Mouse (Mus musculus) c-Kit-positive CD71-positive TER-119-negative erythroid progenitor cells, embryonic 14.5 days (primary cell): Measurements from ENCODE around the gene Arntl.

Experiments
- DNase-seq: peaks from one replicate; pipeline ENCODE4 v3.0.0-alpha.2; 2013; ENCODE audit warnings: low read depth

The Arntl gene

DNA sequence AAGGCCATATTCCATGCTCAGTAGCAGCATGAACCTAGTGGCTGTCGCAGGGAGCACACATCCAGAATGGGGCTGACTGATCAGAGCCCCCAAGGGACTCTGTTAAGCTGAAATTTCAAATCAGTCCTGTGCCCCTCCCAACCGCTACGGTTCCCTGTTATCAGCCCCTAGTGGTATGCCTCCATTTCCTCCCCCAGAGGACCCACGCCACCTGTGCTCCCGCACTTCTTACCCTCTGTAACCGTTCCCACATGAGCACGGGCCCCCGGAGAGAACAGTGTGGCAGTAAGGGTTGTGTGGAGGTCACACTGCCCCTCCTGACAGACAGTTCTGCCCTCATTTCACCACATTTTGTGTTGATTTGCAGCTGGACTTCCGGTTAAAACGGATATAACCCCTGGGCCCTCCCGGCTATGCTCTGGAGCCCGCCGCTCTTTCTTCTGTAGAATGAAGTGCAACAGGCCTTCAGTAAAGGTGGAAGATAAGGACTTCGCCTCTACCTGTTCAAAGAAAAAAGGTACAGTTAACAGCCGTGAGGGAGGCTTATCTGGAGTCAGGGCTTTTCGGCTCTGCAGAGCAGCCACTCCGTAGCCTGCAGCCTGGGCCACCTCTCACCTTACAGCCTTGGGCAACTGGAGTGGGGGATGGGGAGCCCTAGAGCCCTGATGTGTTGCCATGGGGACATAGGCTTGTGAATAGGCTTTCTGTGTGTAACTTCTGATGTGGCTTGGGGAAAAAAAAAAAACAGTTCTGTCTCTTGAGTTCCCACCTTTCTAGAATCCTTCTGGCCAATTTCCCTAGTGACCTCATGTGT is 88.0 kb downstream of the Arntl start:
- peak; percentile 48 for DNase-seq

DNA sequence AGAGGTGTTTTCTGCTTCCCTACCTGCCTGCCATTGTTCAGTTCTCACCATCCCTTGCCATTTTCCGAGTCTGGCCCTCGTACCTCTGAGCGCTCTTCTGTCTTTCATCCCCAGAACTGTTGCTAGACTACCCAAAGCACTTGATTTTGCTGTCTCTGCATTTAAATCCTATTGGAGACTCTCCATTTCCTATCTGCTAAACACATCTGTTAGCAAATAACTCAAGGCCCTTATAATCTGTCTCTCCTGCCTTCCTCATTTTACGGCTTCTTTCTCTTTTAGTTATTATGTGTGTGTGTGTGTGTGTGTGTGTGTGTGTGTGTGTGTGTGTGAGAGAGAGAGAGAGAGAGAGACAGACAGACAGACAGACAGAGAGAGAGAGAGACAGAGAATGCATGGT is 90.5 kb downstream of the Arntl start:
- no peak for DNase-seq

DNA sequence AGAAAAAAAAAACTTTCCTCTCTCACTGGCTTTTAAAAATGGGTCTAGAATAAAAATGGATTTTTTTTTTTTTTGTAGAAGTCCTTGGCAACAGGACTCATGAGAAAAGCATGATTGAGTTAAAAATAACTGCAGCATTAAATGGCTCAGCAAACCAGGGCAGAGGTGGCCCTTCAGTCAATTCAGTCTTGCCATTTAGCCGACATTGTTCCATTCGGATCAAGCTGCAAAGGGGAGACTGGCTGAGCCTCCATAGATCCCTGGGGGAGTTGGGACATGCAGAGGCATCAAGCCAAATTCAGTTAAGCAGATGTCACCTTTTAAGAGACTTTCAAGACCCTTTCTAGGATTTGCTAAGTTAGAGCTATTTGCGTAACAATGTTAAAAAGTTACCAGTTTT is 102.9 kb downstream of the Arntl start:
- DNase-seq: no peak

DNA sequence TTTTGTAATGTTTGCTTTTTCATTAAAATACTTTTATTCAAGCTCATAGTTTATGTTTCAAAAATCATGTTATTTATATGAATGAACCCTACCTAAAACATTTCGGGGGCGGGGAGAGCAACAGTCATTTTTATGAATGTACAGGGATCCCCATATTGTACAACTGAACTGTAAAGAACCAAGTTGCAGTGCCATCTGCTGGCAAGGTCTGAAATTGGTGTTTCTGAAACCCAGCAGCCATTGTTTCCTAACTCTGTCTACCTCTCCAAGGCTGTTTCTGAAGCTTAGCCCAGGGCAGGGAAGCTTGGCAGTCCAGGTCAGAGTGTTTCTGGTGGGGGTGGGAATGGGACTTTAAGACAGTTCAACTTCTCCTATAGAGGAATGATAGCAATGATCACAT is 104.5 kb downstream of the Arntl start:
- DNase-seq: peak; percentile 66

DNA sequence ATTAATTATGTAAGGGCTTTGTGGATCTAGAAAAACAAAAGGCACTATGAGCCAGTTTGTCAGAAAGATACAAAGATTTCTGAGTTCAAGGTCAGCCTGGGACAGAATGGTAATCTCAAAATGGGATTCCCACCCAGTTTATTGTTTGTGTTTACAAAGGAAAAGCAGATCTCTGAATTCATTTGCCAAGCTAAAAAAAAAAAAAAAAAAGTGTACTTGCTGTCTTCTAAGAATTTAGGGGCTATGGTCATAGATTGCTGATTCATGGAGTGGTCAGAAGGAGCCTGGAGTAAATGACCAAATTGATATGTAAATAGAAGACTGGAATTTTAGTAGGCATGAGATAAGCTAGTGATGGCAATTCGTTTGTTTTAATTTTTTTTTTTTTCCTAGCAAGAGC is 112.9 kb downstream of the Arntl start:
- DNase-seq: no peak

DNA sequence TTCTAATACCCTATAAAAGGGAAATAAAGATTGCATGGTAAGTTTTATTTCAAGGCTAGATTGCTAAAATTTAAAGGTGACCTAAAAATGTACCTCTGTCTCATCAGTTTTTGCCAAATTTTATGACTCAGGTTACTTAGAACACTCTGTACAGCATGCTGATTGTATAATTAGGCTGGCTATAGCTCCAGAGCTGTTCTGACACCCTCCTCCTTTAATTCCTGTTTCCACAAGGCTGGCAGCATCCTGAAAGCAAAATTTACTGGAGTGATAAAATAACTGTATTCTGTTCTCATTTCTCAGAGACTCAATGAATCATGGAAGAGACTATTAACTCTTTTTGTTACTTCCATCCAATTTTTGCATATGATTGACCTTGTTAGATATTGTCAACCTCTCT is 126.8 kb downstream of the Arntl start:
- DNase-seq: no peak

DNA sequence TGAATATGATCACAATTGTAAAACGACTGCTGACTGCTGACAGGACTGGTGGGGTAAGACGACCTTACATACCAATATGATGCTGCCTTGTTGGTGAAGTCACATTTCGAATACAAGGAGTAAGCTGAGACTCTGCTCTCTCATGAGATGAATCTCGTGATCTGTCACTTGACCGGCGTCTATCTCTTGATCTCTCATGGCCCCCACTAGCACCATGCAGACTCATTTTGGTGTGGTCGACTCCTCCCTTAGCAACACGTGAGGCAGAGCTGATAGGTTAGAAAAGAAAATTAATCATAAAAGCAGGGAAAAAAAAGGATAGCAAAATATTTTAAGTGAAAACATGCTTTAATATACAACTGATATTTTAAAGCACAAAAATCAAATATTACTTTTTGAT is 128.0 kb downstream of the Arntl start:
- DNase-seq: no peak

DNA sequence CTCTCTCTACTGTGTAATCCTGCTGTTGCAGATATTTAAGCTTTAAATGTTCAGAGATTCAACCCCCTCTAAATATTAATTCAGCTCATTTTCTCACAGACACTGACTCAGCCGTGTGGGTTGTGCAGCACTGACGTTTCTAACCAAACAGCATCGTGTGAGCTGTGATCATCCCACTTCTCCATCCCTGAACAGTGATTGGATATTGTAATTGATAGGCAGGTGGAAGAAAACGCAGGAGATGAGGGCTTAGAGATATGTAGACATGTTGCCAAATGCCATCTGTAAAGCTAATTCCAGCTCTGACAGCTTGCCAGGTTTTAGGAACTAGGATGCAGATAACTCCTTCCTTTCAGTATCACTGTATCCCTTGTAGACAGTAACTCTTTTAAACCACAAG is 140.0 kb downstream of the Arntl start:
- DNase-seq: no peak

DNA sequence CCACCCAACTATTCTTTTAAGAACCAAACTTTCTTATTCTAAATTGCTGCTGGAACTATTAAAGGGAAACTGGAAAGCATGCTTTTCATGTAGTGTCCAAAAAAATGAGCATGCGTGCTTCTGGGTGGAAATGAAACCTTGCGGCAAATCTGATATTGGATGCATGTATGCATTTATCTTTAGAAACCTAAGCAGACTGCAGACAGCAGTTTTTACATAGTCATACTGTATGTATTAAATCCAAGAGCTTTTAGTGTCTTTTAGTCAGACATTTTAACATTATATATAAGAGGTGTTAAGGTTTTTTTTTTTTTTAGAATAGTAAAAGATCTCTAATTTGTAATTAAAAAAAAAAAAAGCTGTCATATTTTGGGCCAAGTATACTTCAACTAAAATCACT is 140.4 kb downstream of the Arntl start:
- DNase-seq: no peak

DNA sequence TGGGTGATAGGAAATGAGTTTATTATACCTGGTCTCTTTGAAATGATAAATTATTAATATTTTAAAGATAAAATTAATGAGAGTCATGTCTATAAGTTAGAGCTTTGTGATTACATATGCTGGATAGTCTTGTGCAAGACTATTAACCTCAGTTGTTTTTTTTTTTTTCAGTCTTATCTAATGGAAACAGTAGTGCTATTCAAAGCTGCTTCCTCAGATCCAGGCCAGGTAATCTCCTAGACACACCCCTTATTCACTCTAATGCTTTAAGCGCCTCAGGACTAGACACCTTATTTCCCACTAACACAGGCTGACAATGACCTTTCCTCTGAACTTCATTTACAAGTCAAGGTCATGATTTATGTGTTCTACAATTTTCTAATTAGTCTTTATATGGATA is 141.8 kb downstream of the Arntl start:
- DNase-seq: peak; percentile 56
